13 mouse cellular contexts compared by ENCODE assay signal in the genomic region with DNA sequence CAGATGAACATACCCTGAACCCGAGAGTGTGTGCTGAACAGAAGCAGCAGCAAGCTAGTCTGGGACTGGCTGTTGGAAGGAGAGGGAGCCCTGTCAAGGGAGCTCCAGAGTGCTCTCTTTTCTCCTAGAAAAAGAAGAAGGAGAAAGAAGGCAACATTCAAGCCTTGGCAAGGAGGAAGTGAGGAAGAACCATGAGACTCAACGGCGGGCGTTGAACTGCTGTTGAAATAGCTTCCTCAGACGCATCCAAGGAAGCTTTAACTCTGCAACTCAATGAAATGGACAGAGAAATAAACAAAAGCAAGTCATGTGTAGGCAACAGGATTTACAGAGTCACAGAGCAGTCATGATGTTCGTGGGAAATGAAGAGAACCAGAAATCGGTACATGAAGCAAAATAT. TPM values are rescaled to one million over a fixed set of nuclear protein-coding genes. Genes with fewer than 3 reads are reported as not detected.
A peak's percentile ranks its signal among the peaks of the same experiment; 100 is the strongest.
DNase-seq lines count a peak whose midpoint lies in the region; ATAC-seq and TF ChIP-seq lines count a peak whose summit lies in the region.
"Had no signal": no experiment of that assay in that cellular context is flagged by ENCODE, and none has a peak within 500 bp of the region (broad histone marks: within the 10 kb centered on the region; RNA-seq: fewer than 3 reads in every experiment).

No protein-coding gene starts in this region.

- no peaks in the 10 kb centered on the region for H3K79me2 ChIP-seq in liver, adult 2 months (ENCODE audit: control insufficient read depth, insufficient read depth, low read length)

- 80% methylated on average over 7 of the region's 7 CpGs for WGBS in liver, adult 2 months
- 43% methylated on average over 7 of the region's 7 CpGs for WGBS in liver, embryonic 12.5 days (ENCODE audit: insufficient replicate concordance)
- WGBS in embryonic facial prominence, embryonic 14.5 days, result 72% methylated on average over 7 of the region's 7 CpGs
- WGBS in lung, embryonic 15.5 days, result 34% methylated on average over 7 of the region's 7 CpGs
- WGBS in stomach, embryonic 15.5 days, result 36% methylated on average over 7 of the region's 7 CpGs
- WGBS in hindbrain, embryonic 16.5 days, result 83% methylated on average over 7 of the region's 7 CpGs

- DNase-seq in liver, adult 2 months (ENCODE audit: extremely low read depth, low read depth, low spot score), result peak; percentile 34
- no peak for DNase-seq in embryonic facial prominence, embryonic 14.5 days (ENCODE audit: low spot score)
- no peak for DNase-seq in right cerebral cortex, postnatal 36 days (ENCODE audit: low spot score in 2 of 2)
- DNase-seq: cerebellum, postnatal 10 days; kidney, adult 2 months; right cerebral cortex, postnatal 14 days had no signal

- no peak for TF ChIP-seq CTCF in liver, adult 2 months (IDR thresholded peaks at IDR 0.05; ENCODE audit: low read depth, low read length)

- H3K4me3 ChIP-seq in liver, adult 2 months (ENCODE audit: insufficient read depth, low read depth, low read length), result no peak overlapping the region
- H3K4me3 ChIP-seq in liver, embryonic 12.5 days, result no peak overlapping the region
- H3K4me3 ChIP-seq in embryonic facial prominence, embryonic 14.5 days (ENCODE audit: low read depth, low read length), result no peak overlapping the region
- H3K4me3 ChIP-seq in lung, embryonic 15.5 days, result no peak overlapping the region
- no peak overlapping the region for H3K4me3 ChIP-seq in stomach, embryonic 15.5 days (replicated peaks)
- no peak overlapping the region for H3K4me3 ChIP-seq in hindbrain, embryonic 16.5 days (ENCODE audit: low read length)
- H3K4me3 ChIP-seq: limb, embryonic 12.5 days; midbrain, embryonic 15.5 days had no signal

- ATAC-seq in liver, embryonic 12.5 days, result no peak
- no peak for ATAC-seq in embryonic facial prominence, embryonic 14.5 days (ENCODE audit: low read depth)
- ATAC-seq in lung, embryonic 15.5 days (ENCODE audit: borderline replicate concordance, extremely low read depth, low FRiP score, low TSS enrichment), result no peak
- ATAC-seq in stomach, embryonic 15.5 days (ENCODE audit: insufficient read depth, low FRiP score, low read depth), result no peak
- no peak for ATAC-seq in hindbrain, embryonic 16.5 days
- ATAC-seq: midbrain, embryonic 15.5 days had no signal

- no peak overlapping the region for H3K4me2 ChIP-seq in liver, embryonic 12.5 days
- no peak overlapping the region; the same call in 1 of the 2 replicates for H3K4me2 ChIP-seq in embryonic facial prominence, embryonic 14.5 days (ENCODE audit: low read depth, low read length)
- H3K4me2 ChIP-seq in lung, embryonic 15.5 days, result peak overlapping the region; percentile 28
- peak overlapping the region; percentile 36; the same call in 1 of the 2 replicates for H3K4me2 ChIP-seq in stomach, embryonic 15.5 days
- H3K4me2 ChIP-seq in hindbrain, embryonic 16.5 days (ENCODE audit: low read length), result no peak overlapping the region
- H3K4me2 ChIP-seq: limb, embryonic 12.5 days; midbrain, embryonic 15.5 days had no signal

- H3K27ac ChIP-seq in liver, adult 2 months (replicated peaks; ENCODE audit: insufficient read depth, low read depth, low read length), result peak overlapping the region; percentile 47
- H3K27ac ChIP-seq in liver, embryonic 12.5 days, result no peak overlapping the region; the same call in 1 of the 2 replicates
- peak overlapping the region; percentile 61 for H3K27ac ChIP-seq in embryonic facial prominence, embryonic 14.5 days (replicated peaks; ENCODE audit: low read depth, low read length)
- H3K27ac ChIP-seq in lung, embryonic 15.5 days, result peak overlapping the region; percentile 40; the same call in 1 of the 2 replicates
- peak overlapping the region; percentile 90 for H3K27ac ChIP-seq in stomach, embryonic 15.5 days
- H3K27ac ChIP-seq in hindbrain, embryonic 16.5 days (ENCODE audit: low read depth, low read length), result no peak overlapping the region
- H3K27ac ChIP-seq: limb, embryonic 12.5 days; midbrain, embryonic 15.5 days had no signal

- TF ChIP-seq POLR2A in liver, adult 2 months (IDR thresholded peaks at IDR 0.05; ENCODE audit: extremely low read depth, insufficient read depth, low read length), result no peak

- H3K9ac ChIP-seq in liver, adult 2 months (ENCODE audit: low read depth, low read length), result no peak overlapping the region
- no peak overlapping the region for H3K9ac ChIP-seq in liver, embryonic 12.5 days
- H3K9ac ChIP-seq in embryonic facial prominence, embryonic 14.5 days (ENCODE audit: low read depth, low read length), result no peak overlapping the region
- H3K9ac ChIP-seq in lung, embryonic 15.5 days, result no peak overlapping the region
- no peak overlapping the region for H3K9ac ChIP-seq in stomach, embryonic 15.5 days
- no peak overlapping the region for H3K9ac ChIP-seq in hindbrain, embryonic 16.5 days (ENCODE audit: low read depth, low read length)
- H3K9ac ChIP-seq: limb, embryonic 12.5 days; midbrain, embryonic 15.5 days had no signal

- H3K36me3 ChIP-seq in liver, adult 2 months (ENCODE audit: control insufficient read depth, insufficient read depth, low read length), result no peaks in the 10 kb centered on the region
- no peaks in the 10 kb centered on the region for H3K36me3 ChIP-seq in liver, embryonic 12.5 days
- no peaks in the 10 kb centered on the region for H3K36me3 ChIP-seq in embryonic facial prominence, embryonic 14.5 days (ENCODE audit: control insufficient read depth, insufficient read depth, low read length)
- H3K36me3 ChIP-seq in lung, embryonic 15.5 days, result no peaks in the 10 kb centered on the region
- no peaks in the 10 kb centered on the region for H3K36me3 ChIP-seq in stomach, embryonic 15.5 days
- no peaks in the 10 kb centered on the region for H3K36me3 ChIP-seq in hindbrain, embryonic 16.5 days (ENCODE audit: control insufficient read depth, insufficient read depth, low read length)
- H3K36me3 ChIP-seq: limb, embryonic 12.5 days; midbrain, embryonic 15.5 days had no signal

- 0 out of 2 replicates have a peak, but pooled peaks cover 3% of the 10 kb centered on the region for H3K9me3 ChIP-seq in liver, embryonic 12.5 days (replicated peaks)
- H3K9me3 ChIP-seq in embryonic facial prominence, embryonic 14.5 days (ENCODE audit: control insufficient read depth, low read length), result no peaks in the 10 kb centered on the region; the same call in 1 of the 2 replicates
- no peaks in the 10 kb centered on the region for H3K9me3 ChIP-seq in lung, embryonic 15.5 days
- no peaks in the 10 kb centered on the region for H3K9me3 ChIP-seq in stomach, embryonic 15.5 days
- H3K9me3 ChIP-seq in hindbrain, embryonic 16.5 days (ENCODE audit: control insufficient read depth, low read length), result no peaks in the 10 kb centered on the region
- H3K9me3 ChIP-seq: limb, embryonic 12.5 days; midbrain, embryonic 15.5 days had no signal

- peaks cover 6% of the 10 kb centered on the region; the same call in 1 of the 2 replicates for H3K4me1 ChIP-seq in liver, adult 2 months (ENCODE audit: control insufficient read depth, insufficient read depth, low read length)
- H3K4me1 ChIP-seq in liver, embryonic 12.5 days, result peaks cover 12% of the 10 kb centered on the region
- H3K4me1 ChIP-seq in embryonic facial prominence, embryonic 14.5 days (ENCODE audit: control insufficient read depth, insufficient read depth, low read length), result 0 out of 2 replicates have a peak, but pooled peaks cover 5% of the 10 kb centered on the region
- peaks cover 17% of the 10 kb centered on the region for H3K4me1 ChIP-seq in lung, embryonic 15.5 days
- no peaks in the 10 kb centered on the region for H3K4me1 ChIP-seq in stomach, embryonic 15.5 days
- no peaks in the 10 kb centered on the region for H3K4me1 ChIP-seq in hindbrain, embryonic 16.5 days (ENCODE audit: control insufficient read depth, insufficient read depth, low read depth, low read length)
- H3K4me1 ChIP-seq: limb, embryonic 12.5 days; midbrain, embryonic 15.5 days had no signal

- no peaks in the 10 kb centered on the region for H3K27me3 ChIP-seq in liver, adult 2 months (ENCODE audit: control insufficient read depth, insufficient read depth, low read length)
- H3K27me3 ChIP-seq in liver, embryonic 12.5 days (replicated peaks), result no peaks in the 10 kb centered on the region
- no peaks in the 10 kb centered on the region for H3K27me3 ChIP-seq in embryonic facial prominence, embryonic 14.5 days (replicated peaks; ENCODE audit: control insufficient read depth, insufficient read depth, low read length)
- H3K27me3 ChIP-seq in lung, embryonic 15.5 days, result no peaks in the 10 kb centered on the region
- H3K27me3 ChIP-seq in stomach, embryonic 15.5 days (replicated peaks), result no peaks in the 10 kb centered on the region
- no peaks in the 10 kb centered on the region for H3K27me3 ChIP-seq in hindbrain, embryonic 16.5 days (replicated peaks; ENCODE audit: control insufficient read depth, insufficient read depth, low read length)
- H3K27me3 ChIP-seq: limb, embryonic 12.5 days; midbrain, embryonic 15.5 days had no signal

RNA-seq across cellular contexts. Expression of gene Cmas, which starts 9.7 kb away (rescaled TPM):
- 36.8 and 40.1 TPM in 2 replicates for total RNA-seq in liver, adult 2 months (2014; rRNA removed)
- polyA plus RNA-seq in liver, adult 2 months (2012; rRNA removed), result 14.1 and 17.7 TPM in 2 replicates
- polyA plus RNA-seq in liver, embryonic 12.5 days (2016; fragmentation: Nextera tagmentation; extraction: Ambion mirVana), result 157 and 159 TPM in 2 replicates
- 95.2 and 95.6 TPM in 2 replicates for polyA plus RNA-seq in embryonic facial prominence, embryonic 14.5 days (2014; fragmentation: Nextera tagmentation; extraction: Ambion mirVana)
- 68.3 and 68.9 TPM in 2 replicates for polyA plus RNA-seq in lung, embryonic 15.5 days (2015; fragmentation: Nextera tagmentation; extraction: Ambion mirVana)
- polyA plus RNA-seq in stomach, embryonic 15.5 days (2015; fragmentation: Nextera tagmentation; extraction: Ambion mirVana), result 100 and 104 TPM in 2 replicates
- polyA plus RNA-seq in hindbrain, embryonic 16.5 days (2015; fragmentation: Nextera tagmentation; extraction: Ambion mirVana), result 182 and 193 TPM in 2 replicates

RNA-seq across cellular contexts. Expression of gene Abcc9, which starts 44.6 kb away (rescaled TPM):
- total RNA-seq in liver, adult 2 months (2014; rRNA removed), result 12.3 and 17.3 TPM in 2 replicates
- 2.3 and 3.3 TPM in 2 replicates for polyA plus RNA-seq in liver, adult 2 months (2012; rRNA removed)
- polyA plus RNA-seq in liver, embryonic 12.5 days (2016; fragmentation: Nextera tagmentation; extraction: Ambion mirVana), result 2.4 and 2.9 TPM in 2 replicates
- polyA plus RNA-seq in embryonic facial prominence, embryonic 14.5 days (2014; fragmentation: Nextera tagmentation; extraction: Ambion mirVana), result 7.7 and 7.9 TPM in 2 replicates
- 4.8 and 5.3 TPM in 2 replicates for polyA plus RNA-seq in lung, embryonic 15.5 days (2015; fragmentation: Nextera tagmentation; extraction: Ambion mirVana)
- polyA plus RNA-seq in stomach, embryonic 15.5 days (2015; fragmentation: Nextera tagmentation; extraction: Ambion mirVana), result 12.5 and 17.9 TPM in 2 replicates
- 2.8 and 4.3 TPM in 2 replicates for polyA plus RNA-seq in hindbrain, embryonic 16.5 days (2015; fragmentation: Nextera tagmentation; extraction: Ambion mirVana)
- total RNA-seq: neutrophil, adult 5-6 weeks had no signal

RNA-seq across cellular contexts. Expression of gene Sult6b2, which starts 57.5 kb away (rescaled TPM):
- total RNA-seq in liver, adult 2 months (2014; rRNA removed), result not detected in 2 replicates
- not detected in 2 replicates for polyA plus RNA-seq in liver, adult 2 months (2012; rRNA removed)
- polyA plus RNA-seq in liver, embryonic 12.5 days (2016; fragmentation: Nextera tagmentation; extraction: Ambion mirVana), result 0.06 TPM in 1 of 2 replicates, not detected in the other
- not detected in 2 replicates for polyA plus RNA-seq in embryonic facial prominence, embryonic 14.5 days (2014; fragmentation: Nextera tagmentation; extraction: Ambion mirVana)
- polyA plus RNA-seq in lung, embryonic 15.5 days (2015; fragmentation: Nextera tagmentation; extraction: Ambion mirVana), result not detected in 2 replicates
- 0.54 and 2.4 TPM in 2 replicates for polyA plus RNA-seq in stomach, embryonic 15.5 days (2015; fragmentation: Nextera tagmentation; extraction: Ambion mirVana)
- 0.10 and 0.19 TPM in 2 replicates for polyA plus RNA-seq in hindbrain, embryonic 16.5 days (2015; fragmentation: Nextera tagmentation; extraction: Ambion mirVana)
- total RNA-seq: neutrophil, adult 5-6 weeks had no signal
- polyA plus RNA-seq: kidney, adult 2 months; limb, embryonic 12.5 days had no signal

Comparison
In these comparisons a context has a peak if more than half of its experiments do, and no peak if none do; other contexts are left out.
1. H3K27ac ChIP-seq: peak in liver, adult 2 months (single experiment), embryonic facial prominence, embryonic 14.5 days (single experiment), lung, embryonic 15.5 days (single experiment) and stomach, embryonic 15.5 days (single experiment); none in liver, embryonic 12.5 days (single experiment) and hindbrain, embryonic 16.5 days (single experiment).
2. H3K4me2 ChIP-seq: peak in lung, embryonic 15.5 days (single experiment) and stomach, embryonic 15.5 days (single experiment); none in liver, embryonic 12.5 days (single experiment), embryonic facial prominence, embryonic 14.5 days (single experiment) and hindbrain, embryonic 16.5 days (single experiment).